Mouse (Mus musculus) liver, adult 2 months (tissue): Measurements from ENCODE around the gene Rgs10. TPM values are rescaled to one million over a fixed set of nuclear protein-coding genes. Genes with fewer than 3 reads are reported as not detected.

Experiments used
- DNase-seq: peaks from one replicate; pipeline ENCODE4 v3.0.0-alpha.2; 2011; ENCODE audit warnings: low read depth, low spot score; ENCODE audit errors: extremely low read depth
- H3K27ac ChIP-seq: fragments of 200-500 bp; replicated peaks from 2 replicates; pipeline ENCODE4 v1.5.1; 2012; ENCODE audit warnings: low read depth, mild to moderate bottlenecking, control low read depth, inconsistent platforms, low read length; ENCODE audit not compliant: insufficient read depth
- H3K27me3 ChIP-seq: fragments of 200-500 bp; 2 replicates; pipeline ENCODE4 v1.6.1; 2012; ENCODE audit warnings: mild to moderate bottlenecking, moderate library complexity, low read length, inconsistent platforms; ENCODE audit not compliant: control insufficient read depth, insufficient read depth
- H3K36me3 ChIP-seq: fragments of 200-500 bp; 2 replicates; pipeline ENCODE4 v1.6.1; 2012; ENCODE audit warnings: low read length, inconsistent platforms; ENCODE audit not compliant: control insufficient read depth, insufficient read depth
- H3K4me1 ChIP-seq: fragments of 200-500 bp; 2 replicates; pipeline ENCODE4 v1.6.1; 2011; ENCODE audit warnings: low read length; ENCODE audit not compliant: control insufficient read depth, insufficient read depth
- H3K4me3 ChIP-seq: fragments of 200-500 bp; 2 replicates; pipeline ENCODE4 v1.5.1; 2011; ENCODE audit warnings: low read depth, mild to moderate bottlenecking, control low read depth, low read length, moderate library complexity; ENCODE audit not compliant: insufficient read depth
- H3K79me2 ChIP-seq: fragments of 200-500 bp; 2 replicates; pipeline ENCODE4 v1.6.1; 2012; ENCODE audit warnings: inconsistent platforms, mild to moderate bottlenecking, low read length, moderate library complexity; ENCODE audit not compliant: control insufficient read depth, insufficient read depth
- H3K9ac ChIP-seq: fragments of 200-500 bp; 2 replicates; pipeline ENCODE4 v1.6.1; 2012; ENCODE audit warnings: low read depth, mild to moderate bottlenecking, control low read depth, inconsistent platforms, low read length
- CTCF ChIP-seq: fragments of 200-500 bp; IDR thresholded peaks from 2 replicates; pipeline ENCODE4 v1.5.1; 2011; ENCODE audit warnings: low read depth, low read length, control low read depth
- POLR2A ChIP-seq: fragments of 200-500 bp; IDR thresholded peaks from 2 replicates; pipeline ENCODE4 v1.6.1; 2011; ENCODE audit warnings: low read length, control low read depth; ENCODE audit not compliant: insufficient read depth; ENCODE audit errors: extremely low read depth
- WGBS: fragments of 180-500 bp; shearing (Covaris S2); methylation state at CpG from one replicate; pipeline ENCODE4 v1.1.7; 2018; 5-methylcytosine and 5-hydroxymethylcytosine counted together
- polyA plus RNA-seq: library from polyadenylated mRNA; depleted of rRNA; stranded (reverse); fragments of >200 nt; gene quantifications from 2 replicates; pipeline ENCODE4 v1.2.3, GENCODE M21; 2012
- total RNA-seq: library from RNA; depleted of rRNA; stranded (reverse); fragments of >200 nt; gene quantifications from 2 replicates; pipeline ENCODE4 v1.2.3, GENCODE M21; 2014

Gene Rgs10
- total and polyA plus RNA-seq, 2 experiments, result 1.5 to 3.4 TPM

- no peak for DNase-seq
- Histone ChIP-seq H3K4me3 (no peak overlapping the region), H3K27ac (no peak overlapping the region), H3K36me3 (no peaks in the 10 kb centered on the region), H3K27me3 (no peaks in the 10 kb centered on the region), H3K9ac (no peak overlapping the region), H3K79me2 (no peaks in the 10 kb centered on the region), H3K4me1 (no peaks in the 10 kb centered on the region)
- 67% methylated on average over 7 of the region's 7 CpGs for WGBS
- TF ChIP-seq POLR2A (no peak), CTCF (no peak)
Measured at GRCm38 (mm10) chr7:128359164-128359563, 59.4 kb downstream of the Rgs10 start.

- Histone ChIP-seq H3K27me3 (no peaks in the 10 kb centered on the region), H3K79me2 (no peaks in the 10 kb centered on the region), H3K9ac (no peak overlapping the region), H3K27ac (no peak overlapping the region), H3K4me3 (no peak overlapping the region), H3K4me1 (no peaks in the 10 kb centered on the region), H3K36me3 (no peaks in the 10 kb centered on the region)
- WGBS, result 75% methylated on average over 9 of the region's 9 CpGs
- TF ChIP-seq CTCF, result no peak
- no peak for TF ChIP-seq POLR2A
- no peak for DNase-seq
Measured at GRCm38 (mm10) chr7:128358741-128359140, 59.8 kb downstream of the Rgs10 start.

- Histone ChIP-seq H3K4me3 (no peak overlapping the region), H3K36me3 (no peaks in the 10 kb centered on the region), H3K9ac (no peak overlapping the region), H3K79me2 (no peaks in the 10 kb centered on the region), H3K27ac (no peak overlapping the region), H3K4me1 (no peaks in the 10 kb centered on the region), H3K27me3 (no peaks in the 10 kb centered on the region)
- WGBS, result 71% methylated on average over 9 of the region's 9 CpGs
- DNase-seq, result no peak
- peak; percentile 46; the same call in 1 of the 2 replicates for TF ChIP-seq CTCF
- TF ChIP-seq POLR2A, result no peak
Measured at GRCm38 (mm10) chr7:128356868-128357755, 61.4 kb downstream of the Rgs10 start.

- H3K27me3 ChIP-seq, result no peaks in the 10 kb centered on the region
- no peaks in the 10 kb centered on the region for H3K4me1 ChIP-seq
- DNase-seq, result no peak
- H3K9ac ChIP-seq, result no peak overlapping the region
- H3K27ac ChIP-seq, result no peak overlapping the region
- no peaks in the 10 kb centered on the region for H3K79me2 ChIP-seq
- TF ChIP-seq POLR2A (no peak), CTCF (no peak)
- WGBS, result 87% methylated on average over 5 of the region's 5 CpGs
- H3K4me3 ChIP-seq, result no peak overlapping the region
- H3K36me3 ChIP-seq, result no peaks in the 10 kb centered on the region
Measured at GRCm38 (mm10) chr7:128355463-128355862, 63.1 kb downstream of the Rgs10 start.

- H3K27ac ChIP-seq, result no peak overlapping the region
- H3K4me3 ChIP-seq, result no peak overlapping the region
- H3K9ac ChIP-seq, result no peak overlapping the region
- H3K4me1 ChIP-seq, result no peaks in the 10 kb centered on the region
- TF ChIP-seq CTCF (no peak), POLR2A (no peak)
- no peaks in the 10 kb centered on the region for H3K79me2 ChIP-seq
- WGBS, result 63% methylated on average over 3 of the region's 3 CpGs
- no peaks in the 10 kb centered on the region for H3K36me3 ChIP-seq
- no peaks in the 10 kb centered on the region for H3K27me3 ChIP-seq
- DNase-seq, result no peak
Measured at GRCm38 (mm10) chr7:128352721-128353120, 65.8 kb downstream of the Rgs10 start.

- WGBS, result 89% methylated on average over 4 of the region's 5 CpGs
Measured at GRCm38 (mm10) chr7:128351176-128351575, 67.4 kb downstream of the Rgs10 start.

More at GRCm38 (mm10) chr7:128351176-128351575, 67.4 kb downstream of the Rgs10 start:
- Histone ChIP-seq H3K4me1 (no peaks in the 10 kb centered on the region), H3K79me2 (no peaks in the 10 kb centered on the region), H3K36me3 (no peaks in the 10 kb centered on the region), H3K4me3 (no peak overlapping the region), H3K27ac (no peak overlapping the region), H3K9ac (no peak overlapping the region), H3K27me3 (no peaks in the 10 kb centered on the region)
- DNase-seq, result no peak
- TF ChIP-seq POLR2A, result no peak
- no peak for TF ChIP-seq CTCF
